Mouse (Mus musculus): ENCODE data around the gene Arhgef10l. TPM values are rescaled to one million over a fixed set of nuclear protein-coding genes. Genes with fewer than 3 reads are reported as not detected.

The Arhgef10l gene
- total RNA-seq, 2 experiments from 2014 or later: 55.4 to 68.4 TPM

- DNase-seq: no peak
- intact Hi-C loops (cut with DNase I): loop anchor here (10.0 kb wide), 1 partner anchor 403 kb away; no protein-coding TSS in a partner anchor
Observed at GRCm38 (mm10) chr4:140551766-140552165, 114.0 kb downstream of the Arhgef10l start.

- DNase-seq: no peak
- intact Hi-C loops (cut with DNase I): loop anchor here (10.0 kb wide), 1 partner anchor 404 kb away; no protein-coding TSS in a partner anchor
Observed at GRCm38 (mm10) chr4:140550670-140551069, 115.1 kb downstream of the Arhgef10l start.

GRCm38 (mm10) chr4:140549975-140550374 is 115.8 kb downstream of the Arhgef10l start:
- DNase-seq: peak; percentile 40 to 44
- intact Hi-C loops (cut with DNase I): loop anchor here (5.0 to 10.0 kb wide), 2 partner anchors 298 to 405 kb away; no protein-coding TSS in a partner anchor

- peak; percentile 67 to 83 for DNase-seq
- intact Hi-C loops (cut with DNase I): loop anchor here (2.0 to 5.0 kb wide), 2 partner anchors 295 to 671 kb away; no protein-coding TSS in a partner anchor
Observed at GRCm38 (mm10) chr4:140547488-140547887, 118.3 kb downstream of the Arhgef10l start.

GRCm38 (mm10) chr4:140539125-140539524 is 126.7 kb downstream of the Arhgef10l start:
- intact Hi-C loops (cut with DNase I): loop anchor here (2.0 kb wide), 1 partner anchor 666 kb away; no protein-coding TSS in a partner anchor
- DNase-seq: peak; percentile 36 to 73

- intact Hi-C loops (cut with DNase I): loop anchor here (2.0 kb wide), 1 partner anchor 665 kb away; no protein-coding TSS in a partner anchor
- no peak for DNase-seq
Observed at GRCm38 (mm10) chr4:140537561-140538021, 128.2 kb downstream of the Arhgef10l start.

GRCm38 (mm10) chr4:140535323-140535722 is 130.5 kb downstream of the Arhgef10l start:
- no peak for DNase-seq
- intact Hi-C loops (cut with DNase I): no loop called here

- intact Hi-C loops (cut with DNase I): no loop called here
- peak in 1 of 2 experiments; percentile 20 for DNase-seq
Observed at GRCm38 (mm10) chr4:140532270-140532669, 133.5 kb downstream of the Arhgef10l start.

- intact Hi-C loops (cut with DNase I): no loop called here
- no peak for DNase-seq
Observed at GRCm38 (mm10) chr4:140531024-140531423, 134.8 kb downstream of the Arhgef10l start.

- intact Hi-C loops (cut with DNase I): no loop called here
- DNase-seq: no peak
Observed at GRCm38 (mm10) chr4:140529735-140530134, 136.1 kb downstream of the Arhgef10l start.

GRCm38 (mm10) chr4:140528443-140528842 is 137.4 kb downstream of the Arhgef10l start:
- intact Hi-C loops (cut with DNase I): no loop called here
- DNase-seq: no peak

- no peak for DNase-seq
- intact Hi-C loops (cut with DNase I): no loop called here
Observed at GRCm38 (mm10) chr4:140525674-140526177, 140.1 kb downstream of the Arhgef10l start.

GRCm38 (mm10) chr4:140524927-140525326 is 140.9 kb downstream of the Arhgef10l start:
- DNase-seq: no peak
- intact Hi-C loops (cut with DNase I): no loop called here

- no peak for DNase-seq
- intact Hi-C loops (cut with DNase I): no loop called here
Observed at GRCm38 (mm10) chr4:140522873-140523272, 142.9 kb downstream of the Arhgef10l start.

GRCm38 (mm10) chr4:140520719-140521118 is 145.1 kb downstream of the Arhgef10l start:
- intact Hi-C loops (cut with DNase I): no loop called here

GRCm38 (mm10) chr4:140513797-140514196 is 152.0 kb downstream of the Arhgef10l start:
- intact Hi-C loops (cut with DNase I): no loop called here
- no peak for DNase-seq

More at GRCm38 (mm10) chr4:140520719-140521118, 145.1 kb downstream of the Arhgef10l start:
- DNase-seq: no peak

- intact Hi-C loops (cut with DNase I): no loop called here
- no peak for DNase-seq
Observed at GRCm38 (mm10) chr4:140509856-140510255, 156.0 kb downstream of the Arhgef10l start.

GRCm38 (mm10) chr4:140507172-140507714 is 158.6 kb downstream of the Arhgef10l start:
- intact Hi-C loops (cut with DNase I): no loop called here
- no peak for DNase-seq

GRCm38 (mm10) chr4:140505608-140506002 is 160.2 kb downstream of the Arhgef10l start:
- no peak for DNase-seq
- intact Hi-C loops (cut with DNase I): no loop called here

- no peak for DNase-seq
- intact Hi-C loops (cut with DNase I): no loop called here
Observed at GRCm38 (mm10) chr4:140504921-140505607, 160.7 kb downstream of the Arhgef10l start.

- intact Hi-C loops (cut with DNase I): no loop called here
- no peak for DNase-seq
Observed at GRCm38 (mm10) chr4:140504067-140504913, 161.5 kb downstream of the Arhgef10l start.

Data from heart, postnatal 10 days (tissue).